Mouse (Mus musculus) stomach, postnatal 0 days (tissue): ENCODE measurements at regions not wholly inside any gene's neighbourhood (a gene's known extent, or its start where the extent isn't known, plus 50 kb on each side); places are given as distances from the start of the nearest gene placed in this dataset.

Experiments
- CTCF ChIP-seq: IDR thresholded peaks from 2 replicates; pipeline ENCODE4 v1.5.1; 2016; ENCODE audit warnings: antibody characterized with exemption, low read depth, mild to moderate bottlenecking, moderate library complexity
- EP300 ChIP-seq: optimal IDR thresholded peaks from 2 replicates; pipeline ENCODE3; 2016; ENCODE audit warnings: antibody characterized with exemption

- TF ChIP-seq CTCF (no peak), EP300 (no peak)
Measured at GRCm38 (mm10) chr9:60965641-60966040, 171.3 kb downstream of the Uaca start.
